In the genomic region with DNA sequence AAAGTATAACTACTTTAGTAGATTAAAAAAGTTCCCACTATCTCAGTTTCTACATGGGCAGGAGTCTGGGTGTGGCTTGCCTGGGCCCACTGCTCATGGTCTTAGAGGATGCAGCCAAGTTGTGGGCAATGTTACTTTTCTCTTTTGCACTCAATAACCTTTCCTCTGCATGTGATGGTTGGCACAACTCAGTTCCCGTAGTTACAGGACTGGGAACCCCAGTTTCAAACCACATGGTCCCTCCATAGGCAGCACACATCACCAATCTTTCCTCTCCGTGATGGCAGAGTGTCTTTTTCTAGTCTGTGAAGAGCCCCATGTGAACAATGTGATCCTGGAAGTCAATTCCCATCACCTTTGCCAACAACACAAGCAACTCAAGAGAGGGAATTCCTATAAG, we compare ENCODE assay signal across 18 mouse cellular contexts. TPM values are rescaled to one million over a fixed set of nuclear protein-coding genes. Genes with fewer than 3 reads are reported as not detected.
DNase-seq lines count a peak whose midpoint lies in the region; ATAC-seq lines count a peak whose summit lies in the region.
"Had no signal": no experiment of that assay in that cellular context is flagged by ENCODE, and none has a peak within 500 bp of the region (broad histone marks: within the 10 kb centered on the region; RNA-seq: fewer than 3 reads in every experiment).

No protein-coding gene starts in this region.

- no peak for ATAC-seq in heart, embryonic 11.5 days (replicated peaks; ENCODE audit: insufficient number of reproducible peaks, low FRiP score, low TSS enrichment)
- ATAC-seq in granulocyte monocyte progenitor cell, adult 5-6 weeks (replicated peaks; ENCODE audit: poor library complexity, severe bottlenecking) = peak; percentile 1; the same call in 1 of the 2 replicates
- 0 out of 2 replicates have a peak, but pooled peaks have one; percentile 3 for ATAC-seq in monocyte, adult 5-6 weeks (replicated peaks; ENCODE audit: insufficient number of reproducible peaks, low FRiP score, low TSS enrichment, poor library complexity, severe bottlenecking)

- peak; percentile 22 to 24 for DNase-seq in heart, adult 18-20 months
- peak; percentile 4 for DNase-seq in right cerebral cortex, postnatal 25 days
- no peak for DNase-seq in right cerebral cortex, adult 2 months (ENCODE audit: low spot score in 2 of 2)
- DNase-seq in natural killer cell, adult 2 months (ENCODE audit: low spot score in 2 of 2) = no peak
- DNase-seq: cerebellum, postnatal 10 days had no signal

- H3K27me3 ChIP-seq in heart, embryonic 11.5 days (ENCODE audit: control insufficient read depth, insufficient read depth, low read length) = no peaks in the 10 kb centered on the region
- H3K27me3 ChIP-seq: kidney, embryonic 15.5 days; midbrain, embryonic 13.5 days had no signal

- no peak overlapping the region for H3K4me3 ChIP-seq in heart, embryonic 11.5 days (ENCODE audit: low read depth, low read length)
- H3K4me3 ChIP-seq: kidney, embryonic 15.5 days; midbrain, embryonic 13.5 days had no signal

- no peaks in the 10 kb centered on the region for H3K36me3 ChIP-seq in heart, embryonic 11.5 days (ENCODE audit: control insufficient read depth, insufficient read depth, low read length)
- H3K36me3 ChIP-seq: G1E; kidney, embryonic 15.5 days; midbrain, embryonic 13.5 days had no signal

- WGBS in heart, embryonic 11.5 days (ENCODE audit: insufficient replicate concordance) = 49% methylated on average over 2 of the region's 2 CpGs

- no peaks in the 10 kb centered on the region for H3K4me1 ChIP-seq in heart, embryonic 11.5 days (ENCODE audit: control insufficient read depth, insufficient read depth, low read length)
- H3K4me1 ChIP-seq: kidney, embryonic 15.5 days; midbrain, embryonic 13.5 days had no signal

- no peak overlapping the region for H3K9ac ChIP-seq in heart, embryonic 11.5 days (ENCODE audit: low read depth, low read length)
- H3K9ac ChIP-seq: kidney, embryonic 15.5 days; midbrain, embryonic 13.5 days had no signal

- peaks cover 71% of the 10 kb centered on the region for H3K9me3 ChIP-seq in heart, embryonic 11.5 days (replicated peaks; ENCODE audit: control insufficient read depth, low read length)
- H3K9me3 ChIP-seq: G1E had no signal

- H3K4me2 ChIP-seq in heart, embryonic 11.5 days = no peak overlapping the region
- H3K4me2 ChIP-seq: kidney, embryonic 15.5 days; liver, embryonic 11.5 days; midbrain, embryonic 13.5 days had no signal

- no peak overlapping the region for H3K27ac ChIP-seq in heart, embryonic 11.5 days (ENCODE audit: low read depth, low read length)
- H3K27ac ChIP-seq: kidney, embryonic 15.5 days; midbrain, embryonic 13.5 days had no signal

RNA-seq across cellular contexts. Expression of a gene that starts 0.7 kb away (rescaled TPM):
- total RNA-seq in heart, adult 18-20 months (2021) = not detected
- 0.63 and 1.1 TPM in 2 replicates for polyA plus RNA-seq in heart, embryonic 11.5 days (2014; fragmentation: Nextera tagmentation; extraction: Ambion mirVana)
- total RNA-seq in granulocyte monocyte progenitor cell, adult 5-6 weeks (2014; fragmentation: Nextera tagmentation) = 0.34 TPM in 1 of 2 replicates, not detected in the other
- 0.10 and 0.13 TPM in 2 replicates for total RNA-seq in granulocyte monocyte progenitor cell, adult 5-6 weeks (2017)
- total RNA-seq in monocyte, adult 5-6 weeks (2017) = 0.38 to 2.2 TPM (median 1.2 TPM) in 3 replicates
- polyA plus RNA-seq: G1E had no signal

RNA-seq across cellular contexts. Expression of a gene that starts 15.7 kb away (rescaled TPM):
- under 1 TPM in 1 of 2 experiments, not detected in 1; 0.20 TPM for total RNA-seq in heart, adult 18-20 months (2021)
- not detected in 2 replicates for polyA plus RNA-seq in heart, embryonic 11.5 days (2014; fragmentation: Nextera tagmentation; extraction: Ambion mirVana)
- 0.83 and 1.2 TPM in 2 replicates for total RNA-seq in granulocyte monocyte progenitor cell, adult 5-6 weeks (2014; fragmentation: Nextera tagmentation)
- total RNA-seq in granulocyte monocyte progenitor cell, adult 5-6 weeks (2017) = 0.72 TPM in 1 of 2 replicates, not detected in the other
- total RNA-seq in monocyte, adult 5-6 weeks (2017) = 0.57 to 0.68 TPM (median 0.64 TPM) in 3 replicates
- total RNA-seq: layer of hippocampus, postnatal 10 days; left cerebral cortex, postnatal 25 days had no signal
- polyA plus RNA-seq: C2C12; G1E; liver, embryonic 11.5 days; lung, embryonic 16.5 days; midbrain, embryonic 13.5 days; neural tube, embryonic 11.5 days had no signal

RNA-seq across cellular contexts. Expression of a gene that starts 21.9 kb away (rescaled TPM):
- total RNA-seq in heart, adult 18-20 months (2021) = under 1 TPM in 1 of 2 experiments, not detected in 1; 0.28 TPM
- polyA plus RNA-seq in heart, embryonic 11.5 days (2014; fragmentation: Nextera tagmentation; extraction: Ambion mirVana) = 9.6 and 10.4 TPM in 2 replicates
- total RNA-seq in granulocyte monocyte progenitor cell, adult 5-6 weeks (2014; fragmentation: Nextera tagmentation) = not detected in 2 replicates
- total RNA-seq in granulocyte monocyte progenitor cell, adult 5-6 weeks (2017) = 1.1 TPM in 1 of 2 replicates, not detected in the other
- total RNA-seq in monocyte, adult 5-6 weeks (2017) = not detected in 3 replicates
- polyA plus RNA-seq: C2C12, G1E had no signal

RNA-seq across cellular contexts. Expression of a gene that starts 27.1 kb away (rescaled TPM):
- not detected for total RNA-seq in heart, adult 18-20 months (2021)
- not detected in 2 replicates for polyA plus RNA-seq in heart, embryonic 11.5 days (2014; fragmentation: Nextera tagmentation; extraction: Ambion mirVana)
- 1.2 and 2.5 TPM in 2 replicates for total RNA-seq in granulocyte monocyte progenitor cell, adult 5-6 weeks (2014; fragmentation: Nextera tagmentation)
- not detected in 2 replicates for total RNA-seq in granulocyte monocyte progenitor cell, adult 5-6 weeks (2017)
- total RNA-seq in monocyte, adult 5-6 weeks (2017) = 1.4 to 1.8 TPM in 2 of 3 replicates, not detected in the other
- total RNA-seq: layer of hippocampus, postnatal 10 days; left cerebral cortex, postnatal 25 days had no signal
- polyA plus RNA-seq: C2C12; G1E; heart, embryonic 16.5 days; liver, embryonic 11.5 days; lung, embryonic 16.5 days; neural tube, embryonic 11.5 days had no signal

RNA-seq across cellular contexts. Expression of a gene that starts 50.0 kb away (rescaled TPM):
- total RNA-seq in heart, adult 18-20 months (2021) = 10 to 100 TPM; 10.6 to 11.0 TPM
- 117 and 118 TPM in 2 replicates for polyA plus RNA-seq in heart, embryonic 11.5 days (2014; fragmentation: Nextera tagmentation; extraction: Ambion mirVana)
- 116 and 136 TPM in 2 replicates for total RNA-seq in granulocyte monocyte progenitor cell, adult 5-6 weeks (2014; fragmentation: Nextera tagmentation)
- 142 and 147 TPM in 2 replicates for total RNA-seq in granulocyte monocyte progenitor cell, adult 5-6 weeks (2017)
- total RNA-seq in monocyte, adult 5-6 weeks (2017) = 79.2 to 121 TPM (median 80.4 TPM) in 3 replicates

Comparison
In these comparisons a context has a peak if more than half of its experiments do, and no peak if none do; other contexts are left out.
1. DNase-seq: peak in heart, adult 18-20 months (2 of 2) and right cerebral cortex, postnatal 25 days (single experiment); none in right cerebral cortex, adult 2 months (0 of 2) and natural killer cell, adult 2 months (0 of 2).